16 mouse cellular contexts compared by ENCODE assay signal in genomic region chr4:108358498-108358897, GRCm38 (mm10). TPM values are rescaled to one million over a fixed set of nuclear protein-coding genes. Genes with fewer than 3 reads are reported as not detected.
DNase-seq lines count a peak whose midpoint lies in the region; ATAC-seq lines count a peak whose summit lies in the region.
"Had no signal": no experiment of that assay in that cellular context is flagged by ENCODE, and none has a peak within 500 bp of the region (broad histone marks: within the 10 kb centered on the region; RNA-seq: fewer than 3 reads in every experiment).

No protein-coding gene starts in this region.

- H3K4me1 ChIP-seq in heart, embryonic 16.5 days (ENCODE audit: control insufficient read depth, insufficient read depth, low read length): peaks cover 50% of the 10 kb centered on the region
- peaks cover 79% of the 10 kb centered on the region for H3K4me1 ChIP-seq in forebrain, embryonic 10.5 days
- H3K4me1 ChIP-seq in hindbrain, embryonic 12.5 days: peaks cover 55% of the 10 kb centered on the region
- H3K4me1 ChIP-seq in midbrain, embryonic 15.5 days: peaks cover 49% of the 10 kb centered on the region

- DNase-seq in heart, adult 9 months (ENCODE audit: low spot score in 2 of 2): no peak
- DNase-seq in forebrain, embryonic 10.5 days (ENCODE audit: extremely low spot score, low spot score): no peak
- DNase-seq in layer of hippocampus, postnatal 25 days (ENCODE audit: extremely low spot score in 1 of 2, low spot score in 1 of 2): no peak
- DNase-seq in urinary bladder, postnatal 36 days (ENCODE audit: low spot score in 2 of 2): no peak
- DNase-seq: adrenal gland, postnatal 10 days; gastrocnemius, postnatal 36 days; right cerebral cortex, postnatal 14 days; thymus, postnatal 4 days had no signal

- no peak overlapping the region for H3K9ac ChIP-seq in heart, embryonic 16.5 days (ENCODE audit: low read length)
- H3K9ac ChIP-seq in hindbrain, embryonic 12.5 days: no peak overlapping the region
- H3K9ac ChIP-seq in midbrain, embryonic 15.5 days: no peak overlapping the region
- H3K9ac ChIP-seq: neural tube, embryonic 12.5 days had no signal

- WGBS in heart, embryonic 16.5 days: 50% methylated on average over 4 of the region's 4 CpGs
- 15% methylated on average over 4 of the region's 4 CpGs for WGBS in forebrain, embryonic 10.5 days
- WGBS in hindbrain, embryonic 12.5 days: 12% methylated on average over 4 of the region's 4 CpGs
- WGBS in midbrain, embryonic 15.5 days: 20% methylated on average over 4 of the region's 4 CpGs

- ATAC-seq in heart, embryonic 16.5 days (replicated peaks; ENCODE audit: extremely low read depth, insufficient read depth, low FRiP score): no peak
- no peak for ATAC-seq in hindbrain, embryonic 12.5 days (ENCODE audit: low FRiP score)
- ATAC-seq in midbrain, embryonic 15.5 days (replicated peaks): no peak
- ATAC-seq: CD4-positive, CD25-positive, alpha-beta regulatory T cell, adult 4 months; intestine, postnatal 0 days had no signal

- no peak overlapping the region for H3K4me3 ChIP-seq in heart, embryonic 16.5 days (ENCODE audit: low read length)
- H3K4me3 ChIP-seq in forebrain, embryonic 10.5 days: no peak overlapping the region
- no peak overlapping the region for H3K4me3 ChIP-seq in hindbrain, embryonic 12.5 days
- H3K4me3 ChIP-seq in midbrain, embryonic 15.5 days: no peak overlapping the region
- H3K4me3 ChIP-seq: layer of hippocampus, adult 2 months; neural tube, embryonic 12.5 days had no signal

- no peaks in the 10 kb centered on the region for H3K36me3 ChIP-seq in heart, embryonic 16.5 days (ENCODE audit: control insufficient read depth, insufficient read depth)
- no peaks in the 10 kb centered on the region for H3K36me3 ChIP-seq in forebrain, embryonic 10.5 days (replicated peaks)
- no peaks in the 10 kb centered on the region for H3K36me3 ChIP-seq in hindbrain, embryonic 12.5 days
- no peaks in the 10 kb centered on the region for H3K36me3 ChIP-seq in midbrain, embryonic 15.5 days (replicated peaks)
- H3K36me3 ChIP-seq: neural tube, embryonic 12.5 days had no signal

- no peaks in the 10 kb centered on the region for H3K9me3 ChIP-seq in heart, embryonic 16.5 days (replicated peaks; ENCODE audit: control insufficient read depth, low read length)
- no peaks in the 10 kb centered on the region for H3K9me3 ChIP-seq in forebrain, embryonic 10.5 days
- H3K9me3 ChIP-seq in hindbrain, embryonic 12.5 days (replicated peaks): no peaks in the 10 kb centered on the region
- H3K9me3 ChIP-seq in midbrain, embryonic 15.5 days: no peaks in the 10 kb centered on the region
- H3K9me3 ChIP-seq: neural tube, embryonic 12.5 days had no signal

- no peaks in the 10 kb centered on the region for H3K27me3 ChIP-seq in heart, embryonic 16.5 days (ENCODE audit: control insufficient read depth, insufficient read depth, low read length)
- H3K27me3 ChIP-seq in forebrain, embryonic 10.5 days (ENCODE audit: poor library complexity, severe bottlenecking): no peaks in the 10 kb centered on the region
- H3K27me3 ChIP-seq in hindbrain, embryonic 12.5 days: no peaks in the 10 kb centered on the region
- H3K27me3 ChIP-seq in midbrain, embryonic 15.5 days (replicated peaks): no peaks in the 10 kb centered on the region
- H3K27me3 ChIP-seq: neural tube, embryonic 12.5 days had no signal

- no peak overlapping the region for H3K4me2 ChIP-seq in heart, embryonic 16.5 days (ENCODE audit: low read depth, low read length)
- no peak overlapping the region for H3K4me2 ChIP-seq in hindbrain, embryonic 12.5 days (replicated peaks)
- H3K4me2 ChIP-seq in midbrain, embryonic 15.5 days: no peak overlapping the region
- H3K4me2 ChIP-seq: neural tube, embryonic 12.5 days had no signal

- peak overlapping the region; percentile 94 for H3K27ac ChIP-seq in heart, embryonic 16.5 days (ENCODE audit: low read length)
- H3K27ac ChIP-seq in forebrain, embryonic 10.5 days: peak overlapping the region; percentile 93
- peak overlapping the region; percentile 96 for H3K27ac ChIP-seq in hindbrain, embryonic 12.5 days
- H3K27ac ChIP-seq in midbrain, embryonic 15.5 days: peak overlapping the region; percentile 95
- H3K27ac ChIP-seq: layer of hippocampus, adult 2 months had no signal

RNA-seq across cellular contexts. Expression of gene Shisal2a, which starts 24.7 kb away (rescaled TPM):
- polyA plus RNA-seq in heart, embryonic 16.5 days (2015; fragmentation: Nextera tagmentation; extraction: Ambion mirVana): 1.3 and 1.4 TPM in 2 replicates
- polyA plus RNA-seq in forebrain, embryonic 10.5 days (2016; fragmentation: Nextera tagmentation; extraction: Ambion mirVana): 1.7 and 1.8 TPM in 2 replicates
- polyA plus RNA-seq in hindbrain, embryonic 12.5 days (2016; fragmentation: Nextera tagmentation; extraction: Ambion mirVana): 3.5 and 5.2 TPM in 2 replicates
- 6.4 TPM in 2 replicates for polyA plus RNA-seq in midbrain, embryonic 15.5 days (2015; fragmentation: Nextera tagmentation; extraction: Ambion mirVana)
- total RNA-seq in layer of hippocampus, postnatal 25 days (2021): not detected
- total RNA-seq: gastrocnemius, postnatal 36 days; layer of hippocampus, adult 2 months; left cerebral cortex, postnatal 25 days had no signal
- polyA plus RNA-seq: CD4-positive, CD25-positive, alpha-beta regulatory T cell, adult 4 months had no signal

RNA-seq across cellular contexts. Expression of gene Coa7, which starts 30.6 kb away (rescaled TPM):
- polyA plus RNA-seq in heart, embryonic 16.5 days (2015; fragmentation: Nextera tagmentation; extraction: Ambion mirVana): 46.3 and 53.6 TPM in 2 replicates
- 73.6 and 79.3 TPM in 2 replicates for polyA plus RNA-seq in forebrain, embryonic 10.5 days (2016; fragmentation: Nextera tagmentation; extraction: Ambion mirVana)
- polyA plus RNA-seq in hindbrain, embryonic 12.5 days (2016; fragmentation: Nextera tagmentation; extraction: Ambion mirVana): 46.6 and 56.9 TPM in 2 replicates
- polyA plus RNA-seq in midbrain, embryonic 15.5 days (2015; fragmentation: Nextera tagmentation; extraction: Ambion mirVana): 51.1 and 51.4 TPM in 2 replicates
- 10 to 100 TPM; 26.2 to 26.4 TPM for total RNA-seq in layer of hippocampus, postnatal 25 days (2021)

RNA-seq across cellular contexts. Expression of gene Gpx7, which starts 48.3 kb away (rescaled TPM):
- 51.4 and 53.6 TPM in 2 replicates for polyA plus RNA-seq in heart, embryonic 16.5 days (2015; fragmentation: Nextera tagmentation; extraction: Ambion mirVana)
- polyA plus RNA-seq in forebrain, embryonic 10.5 days (2016; fragmentation: Nextera tagmentation; extraction: Ambion mirVana): 30.5 and 34.8 TPM in 2 replicates
- polyA plus RNA-seq in hindbrain, embryonic 12.5 days (2016; fragmentation: Nextera tagmentation; extraction: Ambion mirVana): 58.2 and 59.8 TPM in 2 replicates
- polyA plus RNA-seq in midbrain, embryonic 15.5 days (2015; fragmentation: Nextera tagmentation; extraction: Ambion mirVana): 25.1 and 29.1 TPM in 2 replicates
- total RNA-seq in layer of hippocampus, postnatal 25 days (2021): 1 to 10 TPM; 4.7 to 7.0 TPM

RNA-seq across cellular contexts. Expression of gene Zyg11b, which starts 57.6 kb away (rescaled TPM):
- polyA plus RNA-seq in heart, embryonic 16.5 days (2015; fragmentation: Nextera tagmentation; extraction: Ambion mirVana): 7.6 and 8.3 TPM in 2 replicates
- polyA plus RNA-seq in forebrain, embryonic 10.5 days (2016; fragmentation: Nextera tagmentation; extraction: Ambion mirVana): 13.5 and 13.9 TPM in 2 replicates
- polyA plus RNA-seq in hindbrain, embryonic 12.5 days (2016; fragmentation: Nextera tagmentation; extraction: Ambion mirVana): 31.9 and 32.2 TPM in 2 replicates
- 33.9 and 37.3 TPM in 2 replicates for polyA plus RNA-seq in midbrain, embryonic 15.5 days (2015; fragmentation: Nextera tagmentation; extraction: Ambion mirVana)
- 100 to 1,000 TPM; 103 to 106 TPM for total RNA-seq in layer of hippocampus, postnatal 25 days (2021)
